In the genomic region with DNA sequence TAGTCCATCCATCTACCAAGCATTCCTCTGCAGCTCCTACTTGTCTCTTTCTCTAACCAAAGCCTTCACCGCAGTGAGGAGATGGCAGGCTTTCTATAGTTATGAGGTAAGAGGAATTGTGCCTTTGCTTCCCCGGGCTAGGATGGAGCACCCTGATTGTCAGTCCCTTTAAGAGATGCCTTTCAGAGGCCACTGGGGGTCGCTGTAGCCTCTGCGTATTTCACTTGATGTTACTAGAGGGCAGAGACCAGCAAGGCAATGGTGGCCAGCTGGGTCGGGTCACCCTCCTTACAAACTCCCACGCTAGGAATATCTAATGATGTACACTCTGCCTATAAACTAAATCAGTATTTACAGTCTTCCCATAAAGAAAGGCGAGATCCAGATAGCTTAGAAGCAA, we compare ENCODE assay signal across 8 mouse cellular contexts. TPM values are rescaled to one million over a fixed set of nuclear protein-coding genes. Genes with fewer than 3 reads are reported as not detected.
A peak's percentile ranks its signal among the peaks of the same experiment; 100 is the strongest.
DNase-seq lines count a peak whose midpoint lies in the region; ATAC-seq lines count a peak whose summit lies in the region.
"Had no signal": no experiment of that assay in that cellular context is flagged by ENCODE, and none has a peak within 500 bp of the region (broad histone marks: within the 10 kb centered on the region; RNA-seq: fewer than 3 reads in every experiment).

No protein-coding gene starts in this region.

- DNase-seq in midbrain, embryonic 10.5 days (ENCODE audit: low spot score), result peak; percentile 52
- DNase-seq in adrenal gland, adult (ENCODE audit: inconsistent age in 2 of 2, low spot score in 1 of 2), result peak; percentile 54 to 80
- peak; percentile 37 for DNase-seq in embryo, embryonic 9.5 days (ENCODE audit: extremely low spot score)
- peak; percentile 50 for DNase-seq in liver, embryonic 11.5 days (ENCODE audit: low spot score)
- peak; percentile 8 for DNase-seq in splenic B cell, adult 2 months (ENCODE audit: low read depth, low spot score)
- no peak for DNase-seq in spleen, postnatal 14 days (ENCODE audit: low spot score in 2 of 2)

- H3K4me3 ChIP-seq in midbrain, embryonic 10.5 days, result no peak overlapping the region
- H3K4me3 ChIP-seq in midbrain, embryonic 15.5 days, result no peak overlapping the region
- H3K4me3 ChIP-seq in liver, embryonic 11.5 days (ENCODE audit: low read depth, low read length), result no peak overlapping the region
- H3K4me3 ChIP-seq: limb, embryonic 15.5 days had no signal

- no peak overlapping the region for H3K27ac ChIP-seq in midbrain, embryonic 10.5 days (replicated peaks)
- H3K27ac ChIP-seq in midbrain, embryonic 15.5 days, result no peak overlapping the region
- H3K27ac ChIP-seq in liver, embryonic 11.5 days (ENCODE audit: low read depth, low read length), result no peak overlapping the region
- H3K27ac ChIP-seq: limb, embryonic 15.5 days had no signal

- H3K4me2 ChIP-seq in midbrain, embryonic 15.5 days, result no peak overlapping the region
- H3K4me2 ChIP-seq in liver, embryonic 11.5 days, result no peak overlapping the region
- H3K4me2 ChIP-seq: limb, embryonic 15.5 days had no signal

- no peaks in the 10 kb centered on the region for H3K9me3 ChIP-seq in midbrain, embryonic 10.5 days (replicated peaks)
- H3K9me3 ChIP-seq in midbrain, embryonic 15.5 days, result no peaks in the 10 kb centered on the region
- H3K9me3 ChIP-seq in liver, embryonic 11.5 days (ENCODE audit: control insufficient read depth, low read length), result no peaks in the 10 kb centered on the region
- H3K9me3 ChIP-seq: limb, embryonic 15.5 days had no signal

- WGBS in midbrain, embryonic 10.5 days, result 61% methylated on average over 7 of the region's 7 CpGs
- 60% methylated on average over 7 of the region's 7 CpGs for whole genome bisulfite sequencing in midbrain, embryonic 15.5 days
- WGBS in liver, embryonic 11.5 days, result 41% methylated on average over 7 of the region's 7 CpGs

- H3K27me3 ChIP-seq in midbrain, embryonic 10.5 days (ENCODE audit: low read depth, poor library complexity, severe bottlenecking), result 0 out of 2 replicates have a peak, but pooled peaks cover 5% of the 10 kb centered on the region
- H3K27me3 ChIP-seq in midbrain, embryonic 15.5 days (replicated peaks), result no peaks in the 10 kb centered on the region
- H3K27me3 ChIP-seq in liver, embryonic 11.5 days (replicated peaks; ENCODE audit: control insufficient read depth, insufficient read depth, low read length), result no peaks in the 10 kb centered on the region
- no peaks in the 10 kb centered on the region for H3K27me3 ChIP-seq in splenic B cell, adult 2 months (ENCODE audit: control insufficient read depth, insufficient read depth, low read length, poor library complexity, severe bottlenecking)
- H3K27me3 ChIP-seq: limb, embryonic 15.5 days had no signal

- no peak overlapping the region for H3K9ac ChIP-seq in midbrain, embryonic 15.5 days
- no peak overlapping the region for H3K9ac ChIP-seq in liver, embryonic 11.5 days (ENCODE audit: low read depth, low read length)
- H3K9ac ChIP-seq: limb, embryonic 15.5 days had no signal

- ATAC-seq in midbrain, embryonic 15.5 days (replicated peaks), result no peak
- peak; percentile 58 for ATAC-seq in liver, embryonic 11.5 days (replicated peaks; ENCODE audit: low FRiP score)

- H3K4me1 ChIP-seq in midbrain, embryonic 10.5 days, result peaks cover 21% of the 10 kb centered on the region
- H3K4me1 ChIP-seq in midbrain, embryonic 15.5 days, result no peaks in the 10 kb centered on the region
- no peaks in the 10 kb centered on the region for H3K4me1 ChIP-seq in liver, embryonic 11.5 days (replicated peaks; ENCODE audit: control insufficient read depth, insufficient read depth, low read length)

- no peaks in the 10 kb centered on the region for H3K36me3 ChIP-seq in midbrain, embryonic 10.5 days
- H3K36me3 ChIP-seq in midbrain, embryonic 15.5 days (replicated peaks), result no peaks in the 10 kb centered on the region
- H3K36me3 ChIP-seq in liver, embryonic 11.5 days (ENCODE audit: control insufficient read depth, insufficient read depth, low read length), result no peaks in the 10 kb centered on the region
- H3K36me3 ChIP-seq in splenic B cell, adult 2 months (ENCODE audit: control insufficient read depth, insufficient read depth, low read length, poor library complexity, severe bottlenecking), result no peaks in the 10 kb centered on the region
- H3K36me3 ChIP-seq: limb, embryonic 15.5 days had no signal

RNA-seq across cellular contexts. Expression of gene Mlip, which starts 54.1 kb away (rescaled TPM):
- polyA plus RNA-seq in midbrain, embryonic 10.5 days (2016; fragmentation: Nextera tagmentation; extraction: Ambion mirVana), result 0.38 and 0.42 TPM in 2 replicates
- polyA plus RNA-seq in midbrain, embryonic 15.5 days (2015; fragmentation: Nextera tagmentation; extraction: Ambion mirVana), result 0.56 and 1.4 TPM in 2 replicates
- polyA plus RNA-seq in liver, embryonic 11.5 days (2014; fragmentation: Nextera tagmentation; extraction: Ambion mirVana), result 0.32 and 0.63 TPM in 2 replicates

Comparison
In these comparisons a context has a peak if more than half of its experiments do, and no peak if none do; other contexts are left out.
1. DNase-seq: peak in midbrain, embryonic 10.5 days (single experiment), adrenal gland, adult (2 of 2), embryo, embryonic 9.5 days (single experiment), liver, embryonic 11.5 days (single experiment) and splenic B cell, adult 2 months (single experiment); none in spleen, postnatal 14 days (0 of 2).